Comparison of ENCODE assay signal across 11 mouse cellular contexts in genomic region chr12:107183283-107183682, GRCm38 (mm10).
DNase-seq lines count a peak whose midpoint lies in the region; ATAC-seq lines count a peak whose summit lies in the region.
"Had no signal": no experiment of that assay in that cellular context is flagged by ENCODE, and none has a peak within 500 bp of the region (broad histone marks: within the 10 kb centered on the region; RNA-seq: fewer than 3 reads in every experiment).

No protein-coding gene starts in this region.

- WGBS in midbrain, embryonic 13.5 days: 57% methylated on average over 9 of the region's 9 CpGs
- 53% methylated on average over 9 of the region's 9 CpGs for WGBS in midbrain, embryonic 16.5 days
- 56% methylated on average over 9 of the region's 9 CpGs for WGBS in forebrain, embryonic 16.5 days

- no peak overlapping the region for H3K27ac ChIP-seq in midbrain, embryonic 13.5 days
- H3K27ac ChIP-seq in midbrain, embryonic 16.5 days (ENCODE audit: low read length): no peak overlapping the region
- H3K27ac ChIP-seq in forebrain, embryonic 16.5 days (ENCODE audit: low read length): no peak overlapping the region
- H3K27ac ChIP-seq: kidney, postnatal 0 days; liver, embryonic 14.5 days; stomach, embryonic 15.5 days had no signal

- H3K9me3 ChIP-seq in midbrain, embryonic 13.5 days: no peaks in the 10 kb centered on the region
- no peaks in the 10 kb centered on the region for H3K9me3 ChIP-seq in midbrain, embryonic 16.5 days (replicated peaks; ENCODE audit: control insufficient read depth, low read length, poor library complexity, severe bottlenecking)
- no peaks in the 10 kb centered on the region for H3K9me3 ChIP-seq in forebrain, embryonic 16.5 days (ENCODE audit: control insufficient read depth, low read length)
- H3K9me3 ChIP-seq: stomach, embryonic 15.5 days had no signal

- ATAC-seq in midbrain, embryonic 13.5 days: 0 out of 2 replicates have a peak, but pooled peaks have one; percentile 45
- ATAC-seq in midbrain, embryonic 16.5 days: no peak
- peak; percentile 54; the same call in 1 of the 2 replicates for ATAC-seq in forebrain, embryonic 16.5 days

- H3K9ac ChIP-seq in midbrain, embryonic 13.5 days (replicated peaks): no peak overlapping the region
- no peak overlapping the region for H3K9ac ChIP-seq in midbrain, embryonic 16.5 days (ENCODE audit: low read depth, low read length)
- H3K9ac ChIP-seq in forebrain, embryonic 16.5 days (replicated peaks; ENCODE audit: low read depth, low read length): no peak overlapping the region
- H3K9ac ChIP-seq: liver, embryonic 14.5 days; stomach, embryonic 15.5 days had no signal

- no peaks in the 10 kb centered on the region for H3K36me3 ChIP-seq in midbrain, embryonic 13.5 days
- no peaks in the 10 kb centered on the region for H3K36me3 ChIP-seq in midbrain, embryonic 16.5 days (ENCODE audit: control insufficient read depth, insufficient read depth, low read length)
- H3K36me3 ChIP-seq in forebrain, embryonic 16.5 days (ENCODE audit: control insufficient read depth, insufficient read depth): no peaks in the 10 kb centered on the region
- H3K36me3 ChIP-seq: stomach, embryonic 15.5 days had no signal

- peaks cover 10% of the 10 kb centered on the region; the same call in 1 of the 2 replicates for H3K4me1 ChIP-seq in midbrain, embryonic 13.5 days (replicated peaks)
- H3K4me1 ChIP-seq in midbrain, embryonic 16.5 days (ENCODE audit: control insufficient read depth, insufficient read depth, low read length): no peaks in the 10 kb centered on the region
- H3K4me1 ChIP-seq in forebrain, embryonic 16.5 days (replicated peaks; ENCODE audit: control insufficient read depth, insufficient read depth, low read length): peaks cover 4% of the 10 kb centered on the region; the same call in 1 of the 2 replicates
- H3K4me1 ChIP-seq: stomach, embryonic 15.5 days had no signal

- DNase-seq in gastrocnemius, postnatal 25 days: peak; percentile 25
- DNase-seq in gastrocnemius, postnatal 10 days: no peak
- peak; percentile 90 for DNase-seq in thymus, postnatal 14 days
- no peak for DNase-seq in MN1 (ENCODE audit: low spot score)
- no peak for DNase-seq in gastrocnemius, adult 8-10 months (ENCODE audit: low spot score in 2 of 2)

- peak overlapping the region; percentile 5; the same call in 1 of the 2 replicates for H3K4me2 ChIP-seq in midbrain, embryonic 13.5 days (replicated peaks)
- H3K4me2 ChIP-seq in midbrain, embryonic 16.5 days (ENCODE audit: low read length): no peak overlapping the region; the same call in 1 of the 2 replicates
- H3K4me2 ChIP-seq in forebrain, embryonic 16.5 days (ENCODE audit: low read length): no peak overlapping the region
- H3K4me2 ChIP-seq: stomach, embryonic 15.5 days had no signal

- H3K4me3 ChIP-seq in midbrain, embryonic 13.5 days (replicated peaks): no peak overlapping the region
- no peak overlapping the region for H3K4me3 ChIP-seq in midbrain, embryonic 16.5 days (ENCODE audit: low read depth, low read length)
- H3K4me3 ChIP-seq in forebrain, embryonic 16.5 days (replicated peaks; ENCODE audit: low read length): no peak overlapping the region
- H3K4me3 ChIP-seq: stomach, embryonic 15.5 days had no signal

- H3K27me3 ChIP-seq in midbrain, embryonic 13.5 days: no peaks in the 10 kb centered on the region
- no peaks in the 10 kb centered on the region for H3K27me3 ChIP-seq in midbrain, embryonic 16.5 days (ENCODE audit: control insufficient read depth, insufficient read depth, low read depth, low read length)
- H3K27me3 ChIP-seq in forebrain, embryonic 16.5 days (replicated peaks; ENCODE audit: control insufficient read depth, insufficient read depth, low read length): no peaks in the 10 kb centered on the region
- H3K27me3 ChIP-seq: stomach, embryonic 15.5 days had no signal

Comparison
In these comparisons a context has a peak if more than half of its experiments do, and no peak if none do; other contexts are left out.
1. DNase-seq: peak in gastrocnemius, postnatal 25 days (single experiment) and thymus, postnatal 14 days (single experiment); none in gastrocnemius, postnatal 10 days (single experiment), MN1 (single experiment) and gastrocnemius, adult 8-10 months (0 of 2).